Mouse (Mus musculus): Measurements from ENCODE around the gene Skap1.

DNA sequence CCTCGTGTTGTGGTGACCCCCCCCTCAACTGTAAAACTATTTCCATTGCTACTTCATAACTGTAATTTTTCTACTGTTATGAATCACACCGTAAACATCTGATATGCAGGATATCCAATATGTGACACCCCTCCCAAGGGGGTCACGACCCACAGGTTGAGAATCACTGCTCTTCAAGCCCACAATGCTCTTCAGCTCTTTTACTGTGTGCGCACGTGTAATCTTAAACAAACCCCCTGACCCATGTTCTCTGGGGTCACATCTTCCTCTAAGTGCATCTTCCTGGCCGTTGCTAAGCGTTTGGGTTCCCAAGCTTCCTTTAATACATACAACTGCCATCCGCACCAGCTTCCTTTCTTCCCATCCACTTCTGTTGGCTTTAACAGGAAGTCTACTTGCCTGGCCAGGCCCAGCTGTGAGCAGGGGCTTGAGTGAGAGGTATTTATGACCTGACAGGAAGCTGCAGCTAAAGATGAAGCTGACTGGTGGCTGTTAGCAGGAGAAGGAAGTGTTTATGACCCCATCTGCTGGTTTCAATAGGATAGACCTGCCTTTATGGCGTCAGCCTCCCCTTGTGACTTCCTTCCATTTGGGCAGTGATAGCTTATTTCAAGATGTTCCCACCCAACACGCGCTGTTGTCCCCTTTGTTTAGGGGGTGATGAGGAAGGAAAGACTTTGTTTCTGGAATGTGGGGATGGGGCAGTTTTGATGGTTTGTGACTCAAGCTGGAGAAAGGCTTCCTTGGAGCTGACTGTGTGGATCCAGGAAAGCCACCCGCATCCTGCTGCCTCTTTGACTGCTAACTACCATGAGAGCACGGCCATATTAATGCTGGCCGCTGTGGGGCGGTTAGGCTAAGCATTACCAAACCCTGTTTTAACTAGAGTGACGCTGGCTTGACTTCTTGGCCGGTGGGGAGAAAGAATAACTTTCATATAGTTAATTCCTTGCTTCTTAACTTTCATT is 178.1 kb downstream of the Skap1 start:
- peak; percentile 30; the same call in 1 of the 2 replicates for TF ChIP-seq CTCF (IDR thresholded peaks at IDR 0.05; ENCODE audit: low read depth)
- TF ChIP-seq EP300 (IDR thresholded peaks at IDR 0.05; ENCODE audit: low read depth), result peak; percentile 68

Data from liver, postnatal 0 days (tissue).